Mouse (Mus musculus) heart, embryonic 14.5 days (tissue): ENCODE results near the gene Fam243. TPM values are rescaled to one million over a fixed set of nuclear protein-coding genes. Genes with fewer than 3 reads are reported as not detected.
A peak's percentile ranks its signal among the peaks of the same experiment; 100 is the strongest.

ENCODE experiments used
- ATAC-seq: fragments of 200-750 bp; cut with Nextera tagmentation; 2 replicates; pipeline ENCODE4 v1.8.0; 2017; ENCODE audit warnings: low read depth, moderate TSS enrichment; ENCODE audit not compliant: insufficient number of reproducible peaks, insufficient read depth, low FRiP score
- H3K27ac ChIP-seq, 2 experiments: fragments of 200-500 bp in 1 of 2; fragments of 300-500 bp in 1 of 2; sonication (generic) in 1 of 2; replicated peaks in 1 of 2; 2 replicates each; pipeline ENCODE4 v1.5.1; 2012 to 2014; ENCODE audit warnings: low read depth in 2 of 2, low read length in 2 of 2, control low read depth in 1 of 2, mild to moderate bottlenecking in 1 of 2, mixed read lengths in 1 of 2; ENCODE audit not compliant: control insufficient read depth in 1 of 2, insufficient read depth in 1 of 2
- H3K27me3 ChIP-seq: fragments of 300-500 bp; sonication (generic); 2 replicates; pipeline ENCODE4 v1.6.1; 2014; ENCODE audit warnings: mild to moderate bottlenecking, low read length, control low read depth; ENCODE audit not compliant: control insufficient read depth, insufficient read depth
- H3K36me3 ChIP-seq: fragments of 300-500 bp; sonication (generic); 2 replicates; pipeline ENCODE4 v1.6.1; 2014; ENCODE audit warnings: mild to moderate bottlenecking, control low read depth, low read length, mixed read lengths; ENCODE audit not compliant: control insufficient read depth, insufficient read depth
- H3K4me1 ChIP-seq, 2 experiments: fragments of 200-500 bp in 1 of 2; fragments of 300-500 bp in 1 of 2; sonication (generic) in 1 of 2; 2 replicates each; pipeline ENCODE4 v1.6.1; 2012 to 2014; ENCODE audit warnings: low read length in 2 of 2, control low read depth in 1 of 2, mixed read lengths in 1 of 2; ENCODE audit not compliant: control insufficient read depth in 2 of 2, insufficient read depth in 2 of 2
- H3K4me2 ChIP-seq: fragments of 300-500 bp; sonication (generic); 2 replicates; pipeline ENCODE4 v1.6.1; 2014; ENCODE audit warnings: mild to moderate bottlenecking, low read length
- H3K4me3 ChIP-seq, 2 experiments: fragments of 200-500 bp in 1 of 2; fragments of 300-500 bp in 1 of 2; sonication (generic) in 1 of 2; 2 replicates each; pipeline ENCODE4 v1.5.1; 2012 to 2014; ENCODE audit warnings: low read length in 2 of 2, mild to moderate bottlenecking in 2 of 2, control low read depth in 1 of 2, low read depth in 1 of 2, moderate library complexity in 1 of 2; ENCODE audit not compliant: control insufficient read depth in 1 of 2, insufficient read depth in 1 of 2
- H3K9ac ChIP-seq: fragments of 300-500 bp; sonication (generic); 2 replicates; pipeline ENCODE4 v1.6.1; 2014; ENCODE audit warnings: mild to moderate bottlenecking, low read length
- H3K9me3 ChIP-seq: fragments of 300-500 bp; sonication (generic); 2 replicates; pipeline ENCODE4 v1.6.1; 2016; ENCODE audit warnings: low read length, control low read depth; ENCODE audit not compliant: control insufficient read depth
- WGBS: fragments of 180-500 bp; shearing (Covaris S2); extraction: QIAGEN DNeasy Blood & Tissue Kit; methylation state at CpG from one replicate; pipeline ENCODE4 v1.1.7; 2014; 5-methylcytosine and 5-hydroxymethylcytosine counted together
- polyA plus RNA-seq: library from polyadenylated mRNA; unstranded; fragments of >200 nt; fragmentation: Nextera tagmentation; extraction: Ambion mirVana; gene quantifications from 2 replicates; pipeline ENCODE4 v1.2.1, GENCODE M21; 2014

The Fam243 gene
- polyA plus RNA-seq, 1 experiment from 2014 or later, result not detected

- H3K4me2 ChIP-seq, result no peak overlapping the region
- no peaks in the 10 kb centered on the region for H3K36me3 ChIP-seq
- no peaks in the 10 kb centered on the region for H3K9me3 ChIP-seq
- no peak overlapping the region for H3K27ac ChIP-seq
- H3K27me3 ChIP-seq, result no peaks in the 10 kb centered on the region
- ATAC-seq, result no peak
- no peaks in the 10 kb centered on the region; a peak in 1 of 4 replicates for H3K4me1 ChIP-seq
- H3K9ac ChIP-seq, result no peak overlapping the region
- 54% methylated on average over 7 of the region's 7 CpGs for WGBS
- H3K4me3 ChIP-seq, result no peak overlapping the region
These were observed 3.2 kb upstream of the Fam243 start for GRCm38 (mm10) chr16:92324309-92325061.

GRCm38 (mm10) chr16:92320361-92320760, 880 bp downstream of the Fam243 start:
- 71% methylated on average over 3 of the region's 3 CpGs for WGBS

GRCm38 (mm10) chr16:92319353-92320109, 1.7 kb downstream of the Fam243 start:
- Histone ChIP-seq H3K9ac (no peak overlapping the region), H3K9me3 (no peaks in the 10 kb centered on the region), H3K4me3 (no peak overlapping the region), H3K4me1 (peaks cover under 1% of the 10 kb centered on the region in 2 experiments), H3K4me2 (no peak overlapping the region), H3K36me3 (no peaks in the 10 kb centered on the region), H3K27me3 (no peaks in the 10 kb centered on the region), H3K27ac (no peak overlapping the region)
- WGBS, result 63% methylated on average over 20 of the region's 20 CpGs
- ATAC-seq, result no peak

More at GRCm38 (mm10) chr16:92320361-92320760, 880 bp downstream of the Fam243 start:
- H3K4me2 ChIP-seq, result no peak overlapping the region
- no peaks in the 10 kb centered on the region for H3K9me3 ChIP-seq
- H3K4me1 ChIP-seq, result no peaks in the 10 kb centered on the region; a peak in 1 of 4 replicates
- no peak for ATAC-seq
- no peaks in the 10 kb centered on the region for H3K27me3 ChIP-seq
- H3K4me3 ChIP-seq, result no peak overlapping the region
- no peaks in the 10 kb centered on the region for H3K36me3 ChIP-seq
- no peak overlapping the region for H3K9ac ChIP-seq
- H3K27ac ChIP-seq, result no peak overlapping the region

- Histone ChIP-seq H3K9ac (no peak overlapping the region), H3K27ac (no peak overlapping the region), H3K36me3 (peaks cover 24% of the 10 kb centered on the region), H3K4me3 (no peak overlapping the region), H3K4me2 (no peak overlapping the region), H3K4me1 (peaks cover 3% of the 10 kb centered on the region in 2 experiments), H3K9me3 (no peaks in the 10 kb centered on the region), H3K27me3 (no peaks in the 10 kb centered on the region)
- no peak for ATAC-seq
- WGBS, result 67% methylated on average over 7 of the region's 7 CpGs
These were observed 5.0 kb downstream of the Fam243 start for GRCm38 (mm10) chr16:92316049-92316738.

- Histone ChIP-seq H3K9me3 (no peaks in the 10 kb centered on the region), H3K27me3 (no peaks in the 10 kb centered on the region), H3K27ac (no peak overlapping the region), H3K4me2 (no peak overlapping the region), H3K4me3 (no peak overlapping the region), H3K4me1 (peaks cover 3% of the 10 kb centered on the region in 2 experiments), H3K9ac (peak overlapping the region; percentile 27; the same call in 1 of the 2 replicates), H3K36me3 (peaks cover 43% of the 10 kb centered on the region)
- 45% methylated on average over 13 of the region's 13 CpGs for WGBS
- peak; percentile 49 for ATAC-seq
These were observed 7.1 kb downstream of the Fam243 start for GRCm38 (mm10) chr16:92313953-92314741.

- H3K4me3 ChIP-seq, result no peak overlapping the region
- no peak overlapping the region for H3K9ac ChIP-seq
- H3K4me2 ChIP-seq, result no peak overlapping the region
- H3K36me3 ChIP-seq, result peaks cover 83% of the 10 kb centered on the region
- no peaks in the 10 kb centered on the region for H3K4me1 ChIP-seq
- no peak overlapping the region for H3K27ac ChIP-seq
- no peaks in the 10 kb centered on the region for H3K27me3 ChIP-seq
- H3K9me3 ChIP-seq, result no peaks in the 10 kb centered on the region
- ATAC-seq, result no peak
- 60% methylated on average over 4 of the region's 4 CpGs for WGBS
These were observed 12.1 kb downstream of the Fam243 start for GRCm38 (mm10) chr16:92309126-92309525.

GRCm38 (mm10) chr16:92307947-92308346, 13.3 kb downstream of the Fam243 start:
- Histone ChIP-seq H3K27me3 (no peaks in the 10 kb centered on the region), H3K4me1 (peaks cover under 1 to 4% of the 10 kb centered on the region in 2 experiments; a peak in 3 of 4 replicates), H3K9ac (no peak overlapping the region), H3K9me3 (no peaks in the 10 kb centered on the region), H3K27ac (no peak overlapping the region), H3K4me2 (no peak overlapping the region), H3K36me3 (peaks cover 76% of the 10 kb centered on the region), H3K4me3 (no peak overlapping the region)
- WGBS, result 70% methylated on average over 3 of the region's 3 CpGs
- ATAC-seq, result no peak
